Mouse (Mus musculus) brain, embryonic 14.5 days (tissue): ENCODE data around the gene Tespa1.

Experiments
- CTCF ChIP-seq: fragments of 200-500 bp; IDR thresholded peaks from 2 replicates; pipeline ENCODE4 v1.5.1; 2012; ENCODE audit warnings: inconsistent platforms, mild to moderate bottlenecking, moderate library complexity, borderline replicate concordance; ENCODE audit not compliant: insufficient read depth, insufficient read length; ENCODE audit errors: extremely low read depth
- POLR2A ChIP-seq: fragments of 200-500 bp; IDR thresholded peaks from 2 replicates; pipeline ENCODE4 v1.6.1; 2012; ENCODE audit warnings: mild to moderate bottlenecking, inconsistent platforms, borderline replicate concordance; ENCODE audit not compliant: poor library complexity, insufficient read depth, insufficient read length, severe bottlenecking; ENCODE audit errors: extremely low read depth

- TF ChIP-seq CTCF = no peak
- no peak for TF ChIP-seq POLR2A
Observed at GRCm38 (mm10) chr10:130371644-130372043, 49.0 kb downstream of the Tespa1 start.
